Mouse (Mus musculus): ENCODE measurements around the gene Sbk1. TPM values are rescaled to one million over a fixed set of nuclear protein-coding genes. Genes with fewer than 3 reads are reported as not detected.

Gene Sbk1
- 1.5 and 1.8 TPM in 2 replicates for polyA plus RNA-seq (2015; fragmentation: Nextera tagmentation; extraction: Ambion mirVana)

GRCm38 (mm10) chr7:126271712-126272683, at the start of gene Sbk1:
Gene Sbk1 (plus strand): TSS chr7:126272619.
- ATAC-seq (ENCODE audit: insufficient read depth): peak; percentile 84
- 1% methylated on average over 81 of the region's 85 CpGs for WGBS (ENCODE audit: insufficient replicate concordance)
- peak within 1 kb of the TSS; percentile 59 for H3K9ac ChIP-seq
- H3K36me3 ChIP-seq (replicated peaks): no peaks in the 10 kb centered on the region
- H3K4me1 ChIP-seq (replicated peaks): peaks cover 44% of the 10 kb centered on the region
- H3K4me3 ChIP-seq (replicated peaks): peak within 1 kb of the TSS; percentile 65
- H3K4me2 ChIP-seq: peak within 1 kb of the TSS; percentile 94
- no peak within 1 kb of the TSS for H3K27ac ChIP-seq (replicated peaks)
- H3K27me3 ChIP-seq: peaks cover 92% of the 10 kb centered on the region
- no peaks in the 10 kb centered on the region for H3K9me3 ChIP-seq (replicated peaks)

- H3K9me3 ChIP-seq (replicated peaks): no peaks in the 10 kb centered on the region
- no peak for ATAC-seq (ENCODE audit: insufficient read depth)
- H3K9ac ChIP-seq: no peak overlapping the region
- no peak overlapping the region for H3K27ac ChIP-seq (replicated peaks)
- H3K4me2 ChIP-seq: no peak overlapping the region
- peaks cover 3% of the 10 kb centered on the region; the same call in 1 of the 2 replicates for H3K27me3 ChIP-seq
- no peaks in the 10 kb centered on the region for H3K4me1 ChIP-seq (replicated peaks)
- WGBS (ENCODE audit: insufficient replicate concordance): 64% methylated on average over 3 of the region's 3 CpGs
- H3K4me3 ChIP-seq (replicated peaks): no peak overlapping the region
- H3K36me3 ChIP-seq (replicated peaks): no peaks in the 10 kb centered on the region
Measured at GRCm38 (mm10) chr7:126222753-126223152, 49.7 kb upstream of the Sbk1 start.

DNA sequence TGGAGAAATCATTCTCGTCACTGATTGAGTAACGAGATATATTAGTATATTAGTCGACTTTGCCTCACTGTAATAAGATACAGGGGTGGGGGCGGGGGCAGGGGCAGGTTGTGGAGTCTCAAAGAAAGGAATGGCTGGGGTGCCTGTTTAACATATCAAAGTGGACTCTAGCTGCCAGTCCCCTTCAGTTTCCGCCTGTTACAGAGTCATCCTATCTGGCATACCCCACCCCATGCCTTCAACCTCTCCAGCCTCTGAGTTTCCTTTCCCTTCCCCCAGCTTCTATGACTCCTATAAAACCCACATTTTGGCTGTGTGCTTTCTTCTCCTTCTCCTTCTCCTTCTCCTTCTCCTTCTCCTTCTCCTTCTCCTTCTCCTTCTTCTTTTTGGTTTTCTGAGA, 46.3 kb upstream of the Sbk1 start:
- no peak for ATAC-seq (ENCODE audit: insufficient read depth)
- peaks cover 3% of the 10 kb centered on the region; the same call in 1 of the 2 replicates for H3K27me3 ChIP-seq
- WGBS (ENCODE audit: insufficient replicate concordance): 47% methylated on average over 5 of the region's 5 CpGs

GRCm38 (mm10) chr7:126230357-126231148, 41.9 kb upstream of the Sbk1 start:
- whole genome bisulfite sequencing (ENCODE audit: insufficient replicate concordance): 19% methylated on average over 8 of the region's 8 CpGs
- peak; percentile 37; the same call in 1 of the 2 replicates for ATAC-seq (ENCODE audit: insufficient read depth)

More for the DNA sequence above, 46.3 kb upstream of the Sbk1 start:
- Histone ChIP-seq H3K9ac (no peak overlapping the region), H3K27ac (replicated peaks) (no peak overlapping the region), H3K4me1 (replicated peaks) (peaks cover 7% of the 10 kb centered on the region; the same call in 1 of the 2 replicates), H3K36me3 (replicated peaks) (no peaks in the 10 kb centered on the region), H3K4me2 (no peak overlapping the region), H3K4me3 (replicated peaks) (no peak overlapping the region), H3K9me3 (replicated peaks) (no peaks in the 10 kb centered on the region)

GRCm38 (mm10) chr7:126232345-126233071, 39.9 kb upstream of the Sbk1 start:
- no peaks in the 10 kb centered on the region for H3K9me3 ChIP-seq (replicated peaks)
- no peak overlapping the region for H3K27ac ChIP-seq (replicated peaks)
- peaks cover 23% of the 10 kb centered on the region for H3K4me1 ChIP-seq (replicated peaks)
- H3K4me3 ChIP-seq (replicated peaks): no peak overlapping the region
- 51% methylated on average over 8 of the region's 8 CpGs for WGBS (ENCODE audit: insufficient replicate concordance)
- H3K9ac ChIP-seq: no peak overlapping the region
- ATAC-seq (ENCODE audit: insufficient read depth): no peak
- no peak overlapping the region for H3K4me2 ChIP-seq
- H3K27me3 ChIP-seq: no peaks in the 10 kb centered on the region
- H3K36me3 ChIP-seq (replicated peaks): no peaks in the 10 kb centered on the region

More at GRCm38 (mm10) chr7:126230357-126231148, 41.9 kb upstream of the Sbk1 start:
- Histone ChIP-seq H3K27me3 (no peaks in the 10 kb centered on the region), H3K4me1 (replicated peaks) (peaks cover 10% of the 10 kb centered on the region), H3K27ac (replicated peaks) (no peak overlapping the region), H3K4me2 (no peak overlapping the region), H3K4me3 (replicated peaks) (no peak overlapping the region), H3K9me3 (replicated peaks) (no peaks in the 10 kb centered on the region), H3K36me3 (replicated peaks) (no peaks in the 10 kb centered on the region), H3K9ac (no peak overlapping the region)

DNA sequence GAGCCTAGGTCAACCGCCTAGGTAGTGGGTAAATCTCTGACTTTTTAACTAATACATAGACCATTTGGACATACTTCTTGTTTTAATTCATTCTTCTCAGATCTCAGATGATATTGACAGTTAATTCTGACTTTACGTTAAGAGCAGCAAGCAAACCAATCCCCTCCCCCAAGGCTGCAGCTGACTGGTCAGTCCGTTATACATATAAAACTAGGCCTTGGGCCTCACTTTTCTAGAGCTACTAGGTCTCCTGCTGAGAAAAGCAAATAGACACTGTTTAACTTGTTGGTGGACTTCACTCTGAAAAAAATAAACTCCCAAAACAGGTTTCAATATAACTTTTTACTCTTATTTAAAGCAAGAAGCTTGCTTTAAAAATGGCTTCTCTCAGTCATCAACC, 37.8 kb upstream of the Sbk1 start:
- ATAC-seq (ENCODE audit: insufficient read depth): no peak

GRCm38 (mm10) chr7:126236083-126236793, 36.2 kb upstream of the Sbk1 start:
- Histone ChIP-seq H3K9ac (no peak overlapping the region), H3K27ac (replicated peaks) (0 out of 2 replicates have a peak overlapping the region, but pooled peaks have one; percentile 19), H3K36me3 (replicated peaks) (no peaks in the 10 kb centered on the region), H3K4me2 (no peak overlapping the region), H3K27me3 (no peaks in the 10 kb centered on the region), H3K4me1 (replicated peaks) (peaks cover 17% of the 10 kb centered on the region), H3K9me3 (replicated peaks) (no peaks in the 10 kb centered on the region), H3K4me3 (replicated peaks) (no peak overlapping the region)
- no peak for ATAC-seq (ENCODE audit: insufficient read depth)
- 19% methylated on average over 11 of the region's 11 CpGs for WGBS (ENCODE audit: insufficient replicate concordance)

More for the DNA sequence above, 37.8 kb upstream of the Sbk1 start:
- no peaks in the 10 kb centered on the region for H3K9me3 ChIP-seq (replicated peaks)
- H3K4me1 ChIP-seq (replicated peaks): peaks cover 23% of the 10 kb centered on the region
- no peak overlapping the region for H3K27ac ChIP-seq (replicated peaks)
- no peaks in the 10 kb centered on the region for H3K36me3 ChIP-seq (replicated peaks)
- H3K27me3 ChIP-seq: no peaks in the 10 kb centered on the region
- no peak overlapping the region for H3K4me3 ChIP-seq (replicated peaks)
- no peak overlapping the region for H3K9ac ChIP-seq
- 64% methylated on average over 3 of the region's 3 CpGs for WGBS (ENCODE audit: insufficient replicate concordance)
- no peak overlapping the region for H3K4me2 ChIP-seq

GRCm38 (mm10) chr7:126236794-126237192, 35.6 kb upstream of the Sbk1 start:
- Histone ChIP-seq H3K4me1 (replicated peaks) (peaks cover 17% of the 10 kb centered on the region), H3K36me3 (replicated peaks) (no peaks in the 10 kb centered on the region), H3K4me3 (replicated peaks) (no peak overlapping the region), H3K9me3 (replicated peaks) (no peaks in the 10 kb centered on the region), H3K9ac (no peak overlapping the region), H3K27me3 (no peaks in the 10 kb centered on the region), H3K27ac (replicated peaks) (no peak overlapping the region), H3K4me2 (no peak overlapping the region)
- no peak; the same call in 1 of the 2 replicates for ATAC-seq (ENCODE audit: insufficient read depth)
- 23% methylated on average over 5 of the region's 5 CpGs for WGBS (ENCODE audit: insufficient replicate concordance)

GRCm38 (mm10) chr7:126240814-126241360, 31.5 kb upstream of the Sbk1 start:
- no peaks in the 10 kb centered on the region for H3K36me3 ChIP-seq (replicated peaks)
- no peak overlapping the region for H3K27ac ChIP-seq (replicated peaks)
- no peaks in the 10 kb centered on the region for H3K9me3 ChIP-seq (replicated peaks)
- ATAC-seq (ENCODE audit: insufficient read depth): peak; percentile 47
- H3K4me3 ChIP-seq (replicated peaks): no peak overlapping the region
- peaks cover 12% of the 10 kb centered on the region for H3K4me1 ChIP-seq (replicated peaks)
- no peak overlapping the region for H3K9ac ChIP-seq
- 39% methylated on average over 14 of the region's 14 CpGs for WGBS (ENCODE audit: insufficient replicate concordance)
- H3K27me3 ChIP-seq: no peaks in the 10 kb centered on the region
- no peak overlapping the region for H3K4me2 ChIP-seq

Data from liver, embryonic 15.5 days (tissue).